8 mouse cellular contexts compared by ENCODE assay signal in the genomic region with DNA sequence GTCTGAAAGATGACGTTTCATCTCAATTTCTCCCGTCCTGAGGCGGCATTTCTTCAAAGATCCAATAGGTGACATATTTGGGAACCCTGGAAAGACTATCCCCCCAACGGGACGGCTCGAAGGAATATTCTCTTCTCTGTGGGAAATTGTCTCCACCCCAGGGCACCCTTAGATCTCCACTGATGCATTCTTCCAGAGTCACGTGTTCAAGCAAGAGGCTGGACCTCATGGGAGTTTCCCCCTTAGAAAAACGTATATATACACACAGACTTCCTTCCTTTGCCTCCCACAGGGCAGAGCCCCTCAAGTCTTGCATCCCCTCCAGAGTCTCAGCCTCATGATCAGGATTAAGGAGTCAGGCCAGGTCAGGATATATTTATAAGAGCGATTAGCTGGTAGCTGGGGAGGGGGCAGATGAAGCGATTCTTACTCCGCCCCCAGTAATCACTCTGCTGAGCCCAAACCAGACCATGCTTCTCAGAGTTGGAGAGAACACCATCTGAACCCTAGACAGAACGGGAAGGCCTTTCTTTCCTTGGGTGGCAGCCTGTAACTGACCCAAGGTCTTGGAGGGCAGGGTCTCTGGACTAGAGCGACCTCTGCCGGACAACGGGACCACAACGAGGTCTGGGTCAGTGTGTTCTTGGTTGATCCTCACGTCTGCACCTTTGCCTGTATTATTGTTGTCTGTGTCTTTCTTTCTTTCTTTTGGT. TPM values are rescaled to one million over a fixed set of nuclear protein-coding genes. Genes with fewer than 3 reads are reported as not detected.
DNase-seq lines count a peak whose midpoint lies in the region; ATAC-seq lines count a peak whose summit lies in the region.

A gene (plus strand): TSS at position 464 of the 713 bp plus-strand sequence.

- H3K4me2 ChIP-seq in kidney, embryonic 15.5 days, result peak within 1 kb of the TSS; percentile 84
- H3K4me2 ChIP-seq in hindbrain, embryonic 11.5 days (replicated peaks; ENCODE audit: low read depth, low read length), result peak within 1 kb of the TSS; percentile 91
- H3K4me2 ChIP-seq in midbrain, embryonic 13.5 days (replicated peaks), result peak within 1 kb of the TSS; percentile 92

- H3K9ac ChIP-seq in kidney, embryonic 15.5 days, result no peak within 1 kb of the TSS
- peak within 1 kb of the TSS; percentile 59 for H3K9ac ChIP-seq in hindbrain, embryonic 11.5 days (ENCODE audit: low read depth, low read length)
- H3K9ac ChIP-seq in midbrain, embryonic 13.5 days (replicated peaks), result peak within 1 kb of the TSS; percentile 76

- H3K27ac ChIP-seq in kidney, embryonic 15.5 days, result no peak within 1 kb of the TSS
- H3K27ac ChIP-seq in hindbrain, embryonic 11.5 days (ENCODE audit: low read depth, low read length), result 0 out of 2 replicates have a peak within 1 kb of the TSS, but pooled peaks have one; percentile 42
- peak within 1 kb of the TSS; percentile 69 for H3K27ac ChIP-seq in midbrain, embryonic 13.5 days

- H3K4me3 ChIP-seq in kidney, embryonic 15.5 days (replicated peaks), result peak within 1 kb of the TSS; percentile 48
- peak within 1 kb of the TSS; percentile 59 for H3K4me3 ChIP-seq in hindbrain, embryonic 11.5 days (ENCODE audit: low read depth, low read length)
- peak within 1 kb of the TSS; percentile 68 for H3K4me3 ChIP-seq in midbrain, embryonic 13.5 days (replicated peaks)

- H3K36me3 ChIP-seq in kidney, embryonic 15.5 days, result no peaks in the 10 kb centered on the region
- no peaks in the 10 kb centered on the region for H3K36me3 ChIP-seq in hindbrain, embryonic 11.5 days (ENCODE audit: control insufficient read depth, insufficient read depth, low read length)
- no peaks in the 10 kb centered on the region for H3K36me3 ChIP-seq in midbrain, embryonic 13.5 days

- no peak for ATAC-seq in kidney, embryonic 15.5 days (replicated peaks; ENCODE audit: low FRiP score)
- no peak for ATAC-seq in hindbrain, embryonic 11.5 days (ENCODE audit: low FRiP score)
- ATAC-seq in midbrain, embryonic 13.5 days, result peak; percentile 25; the same call in 1 of the 2 replicates
- ATAC-seq in frontal cortex, adult (ENCODE audit: low TSS enrichment), result no peak

- WGBS in kidney, embryonic 15.5 days, result 7% methylated on average over 17 of the region's 17 CpGs
- 6% methylated on average over 17 of the region's 17 CpGs for WGBS in hindbrain, embryonic 11.5 days
- WGBS in midbrain, embryonic 13.5 days, result 6% methylated on average over 17 of the region's 17 CpGs

- no peak for DNase-seq in kidney, adult 9 months
- DNase-seq in cerebellum, adult 11-12 months, result peak; percentile 73
- DNase-seq in hindbrain, embryonic 11.5 days (ENCODE audit: low spot score), result peak; percentile 68
- no peak for DNase-seq in layer of hippocampus, postnatal 25 days (ENCODE audit: extremely low spot score in 1 of 2, low spot score in 1 of 2)
- no peak for DNase-seq in spleen, adult 12 weeks (ENCODE audit: low spot score)

- peaks cover 88% of the 10 kb centered on the region for H3K27me3 ChIP-seq in kidney, embryonic 15.5 days
- H3K27me3 ChIP-seq in hindbrain, embryonic 11.5 days (ENCODE audit: control insufficient read depth, insufficient read depth, low read length), result peaks cover 47% of the 10 kb centered on the region
- peaks cover 76% of the 10 kb centered on the region for H3K27me3 ChIP-seq in midbrain, embryonic 13.5 days

- no peaks in the 10 kb centered on the region for H3K9me3 ChIP-seq in kidney, embryonic 15.5 days (replicated peaks)
- H3K9me3 ChIP-seq in hindbrain, embryonic 11.5 days (ENCODE audit: control insufficient read depth, low read length), result no peaks in the 10 kb centered on the region
- H3K9me3 ChIP-seq in midbrain, embryonic 13.5 days, result no peaks in the 10 kb centered on the region

- H3K4me1 ChIP-seq in kidney, embryonic 15.5 days, result peaks cover 20% of the 10 kb centered on the region
- H3K4me1 ChIP-seq in hindbrain, embryonic 11.5 days (replicated peaks; ENCODE audit: control insufficient read depth, insufficient read depth, low read length), result peaks cover 5% of the 10 kb centered on the region; the same call in 1 of the 2 replicates
- H3K4me1 ChIP-seq in midbrain, embryonic 13.5 days (replicated peaks), result peaks cover 34% of the 10 kb centered on the region

RNA-seq across cellular contexts. Expression of the gene that starts here (rescaled TPM):
- 0.45 and 0.49 TPM in 2 replicates for polyA plus RNA-seq in kidney, embryonic 15.5 days (2015; fragmentation: Nextera tagmentation; extraction: Ambion mirVana)
- polyA plus RNA-seq in hindbrain, embryonic 11.5 days (2014; fragmentation: Nextera tagmentation; extraction: Ambion mirVana), result 0.14 TPM in 1 of 2 replicates, not detected in the other
- polyA plus RNA-seq in midbrain, embryonic 13.5 days (2015; fragmentation: Nextera tagmentation; extraction: Ambion mirVana), result 1.9 and 2.7 TPM in 2 replicates
- total RNA-seq in layer of hippocampus, postnatal 25 days (2021), result 1 to 10 TPM in 1 of 2 experiments, under 1 TPM in 1; 0.47 to 1.3 TPM

Comparison
In these comparisons a context has a peak if more than half of its experiments do, and no peak if none do; other contexts are left out.
1. Peak in DNase-seq, H3K4me3 ChIP-seq, H3K27ac ChIP-seq, H3K9ac ChIP-seq and H3K4me2 ChIP-seq in hindbrain, embryonic 11.5 days; RNA of the gene not detected or under 1 TPM.